Mouse (Mus musculus): ENCODE results near the gene Vwa2.

Vwa2 gene

DNA sequence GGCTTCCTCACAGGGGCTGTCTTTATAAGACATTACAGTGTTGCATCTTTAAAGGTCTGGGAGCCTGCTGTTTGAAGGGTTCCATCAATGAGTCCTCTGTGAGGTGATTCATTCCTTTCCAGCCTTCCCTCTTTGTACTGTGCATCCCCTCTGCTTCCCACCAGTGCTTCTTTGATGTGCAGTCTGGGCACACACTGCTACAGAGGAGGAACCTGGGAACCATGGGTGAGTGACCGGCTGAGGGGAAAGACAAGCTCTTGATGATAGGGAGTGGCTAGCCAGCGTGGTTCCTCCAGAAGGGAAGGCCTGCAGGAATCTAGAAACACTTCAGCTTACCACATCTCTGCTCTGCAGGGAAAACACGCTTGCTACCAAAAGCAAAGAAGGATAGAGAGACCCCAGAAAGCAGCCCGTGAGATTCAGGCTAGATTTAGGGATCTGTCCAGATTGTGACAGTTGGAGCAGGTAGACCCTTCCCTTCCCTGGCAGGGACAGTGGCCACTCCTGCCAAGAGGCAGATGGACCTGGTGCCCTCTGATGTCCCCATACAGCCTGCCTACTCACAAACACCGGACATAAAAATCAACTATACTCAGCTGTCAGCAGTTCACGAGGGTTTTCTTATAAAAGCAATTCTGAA is 74.0 kb downstream of the Vwa2 start:
- DNase-seq (ENCODE audit: inconsistent ontology term), result peak; percentile 67

DNA sequence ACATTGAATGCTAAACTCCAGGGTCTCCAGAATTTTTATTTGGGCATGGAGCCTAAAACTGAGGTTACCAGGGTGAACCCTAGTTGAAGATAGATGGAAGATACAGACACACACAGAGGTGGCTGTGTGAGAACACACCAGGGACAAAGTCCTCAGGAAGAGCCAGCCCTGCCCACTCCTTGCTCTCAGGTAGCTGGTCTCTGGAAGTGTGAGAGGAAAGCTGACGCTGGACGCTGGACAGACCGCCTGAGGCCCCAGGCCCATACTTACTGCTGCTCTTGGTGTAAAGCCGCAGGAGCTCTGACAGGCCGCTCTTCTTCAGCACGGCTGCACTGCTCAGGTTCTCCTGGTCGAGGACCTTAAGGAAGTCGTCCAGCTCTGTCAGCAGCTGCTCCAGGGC is 75.8 kb downstream of the Vwa2 start:
- DNase-seq (ENCODE audit: inconsistent ontology term), result no peak

DNA sequence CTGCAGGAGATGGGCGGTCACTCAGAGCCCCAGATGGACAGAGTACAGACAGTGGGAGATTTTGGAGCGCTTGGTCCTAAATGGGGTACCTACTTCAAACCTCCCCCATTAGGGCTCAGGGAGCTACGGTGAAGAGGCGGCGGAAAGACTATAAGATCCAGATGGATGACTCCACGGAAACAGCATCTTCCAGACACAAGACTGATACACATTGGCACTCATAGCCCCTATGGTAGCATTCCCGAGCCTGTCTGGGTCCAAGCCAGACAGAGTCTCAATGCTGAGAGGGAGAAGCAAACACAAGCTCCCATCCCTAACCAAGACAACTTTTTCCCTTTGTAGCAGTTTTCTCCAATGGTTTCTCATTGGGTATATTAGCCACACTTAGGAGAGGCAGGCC is 76.8 kb downstream of the Vwa2 start:
- DNase-seq (ENCODE audit: inconsistent ontology term), result no peak

GRCm38 (mm10) chr19:56953856-56954255 is 79.8 kb downstream of the Vwa2 start:
- no peak for DNase-seq (ENCODE audit: inconsistent ontology term)

DNA sequence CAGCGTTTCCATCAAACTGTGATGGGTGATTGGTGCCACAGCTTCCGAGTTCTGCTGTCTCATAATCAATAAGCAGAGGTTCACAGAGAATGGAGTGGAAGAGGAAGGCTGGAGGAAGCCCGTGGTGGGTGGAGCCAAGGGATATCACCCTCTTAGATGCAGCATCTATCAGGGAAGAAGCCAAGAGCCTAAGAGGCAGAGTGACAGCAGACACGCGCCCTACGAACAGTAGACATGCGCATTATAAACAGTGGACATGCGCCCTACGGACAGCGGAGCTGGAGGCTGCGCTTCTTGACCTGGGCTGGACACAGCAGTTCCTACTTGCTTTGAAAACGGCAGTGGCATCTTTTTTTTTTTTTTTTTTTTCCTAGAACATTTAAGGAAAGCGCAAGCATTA is 80.8 kb downstream of the Vwa2 start:
- DNase-seq (ENCODE audit: inconsistent ontology term), result no peak

DNA sequence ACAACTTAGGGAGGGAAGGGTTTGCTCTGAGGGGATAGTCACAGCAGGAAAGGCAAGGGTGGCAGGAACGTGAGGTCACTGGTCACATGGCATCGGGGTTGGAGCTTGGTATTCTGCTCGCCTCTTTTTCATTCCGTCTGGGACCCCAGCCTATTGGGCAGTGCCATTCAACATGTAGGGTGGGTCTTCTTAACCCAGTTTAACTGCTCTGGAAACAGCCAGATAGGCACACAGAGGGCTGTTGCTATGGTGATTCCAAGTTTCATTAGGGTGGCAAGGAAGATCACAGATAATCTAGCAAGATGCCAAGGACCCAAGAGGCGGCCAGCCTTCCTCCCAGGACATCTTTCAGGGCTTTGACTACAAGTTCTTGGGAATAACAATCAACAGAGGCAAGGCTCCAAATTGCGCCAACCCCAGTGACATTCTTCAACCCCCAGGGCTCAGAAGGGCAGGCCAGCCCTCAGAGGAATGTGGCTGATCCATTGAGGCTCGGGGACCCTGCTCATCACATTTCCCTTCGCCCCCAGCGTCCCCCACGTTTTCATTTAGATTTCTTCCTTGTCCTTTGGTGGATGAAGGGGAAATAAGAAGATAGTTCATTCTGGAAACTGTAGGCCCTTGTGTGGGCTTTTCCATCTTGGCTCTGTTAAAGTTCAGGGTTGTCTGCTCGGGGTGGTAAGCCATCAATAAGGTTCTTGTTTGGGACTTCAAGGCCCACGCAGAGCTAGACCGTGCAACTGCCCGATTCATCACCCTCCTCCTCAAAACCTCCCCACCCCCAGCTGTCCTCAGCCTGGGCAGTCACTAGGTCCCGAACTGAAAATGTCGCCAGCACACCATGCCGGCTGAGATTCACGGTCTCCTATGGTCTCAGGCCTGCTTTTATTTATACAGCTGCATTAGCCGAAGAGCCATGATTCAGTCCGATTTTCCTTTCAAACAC is 81.8 kb downstream of the Vwa2 start:
- DNase-seq (ENCODE audit: inconsistent ontology term), result no peak

DNA sequence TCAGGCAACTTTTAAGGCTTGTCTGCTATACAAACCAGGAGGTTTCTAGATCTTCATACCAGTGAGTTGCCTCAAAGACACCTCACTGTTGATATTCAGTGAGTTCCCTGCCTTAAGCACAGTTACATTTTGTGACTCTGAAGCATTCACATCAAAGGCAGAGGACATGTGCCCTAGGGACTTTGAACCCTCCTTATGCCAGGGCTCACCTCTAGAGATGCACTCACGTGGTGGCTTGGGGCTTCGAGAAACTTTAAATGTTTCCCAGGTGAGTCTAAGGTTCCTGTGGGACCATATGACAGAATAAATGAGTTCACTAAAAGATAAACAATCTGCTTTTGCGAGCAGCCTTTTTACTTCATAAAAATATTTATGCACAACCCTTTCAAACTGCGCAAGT is 84.0 kb downstream of the Vwa2 start:
- DNase-seq (ENCODE audit: inconsistent ontology term), result no peak

DNA sequence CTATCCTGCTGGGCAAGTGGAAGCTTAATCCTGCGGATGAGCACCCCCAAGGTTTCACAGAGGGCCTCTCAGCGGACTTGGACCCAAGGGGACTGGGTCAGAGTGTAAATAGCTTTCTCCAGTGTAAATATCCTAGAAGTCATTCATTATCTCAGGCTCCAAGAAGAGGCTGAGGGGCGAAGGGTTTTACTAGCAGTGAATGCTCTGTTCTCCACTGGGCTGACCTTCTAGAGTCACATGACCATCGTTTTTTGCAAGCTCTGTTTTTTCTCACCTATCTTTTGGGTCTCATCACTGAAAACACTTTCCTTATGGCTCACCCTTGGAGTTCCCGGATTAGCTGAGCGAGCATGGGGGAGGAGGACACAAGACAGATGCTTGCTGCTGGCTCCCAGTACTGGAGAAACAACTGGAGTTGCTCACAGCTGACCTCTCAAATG is 84.6 kb downstream of the Vwa2 start:
- DNase-seq (ENCODE audit: inconsistent ontology term), result no peak

- DNase-seq (ENCODE audit: inconsistent ontology term), result peak; percentile 45
These were observed 85.0 kb downstream of the Vwa2 start for GRCm38 (mm10) chr19:56959057-56959456.

DNA sequence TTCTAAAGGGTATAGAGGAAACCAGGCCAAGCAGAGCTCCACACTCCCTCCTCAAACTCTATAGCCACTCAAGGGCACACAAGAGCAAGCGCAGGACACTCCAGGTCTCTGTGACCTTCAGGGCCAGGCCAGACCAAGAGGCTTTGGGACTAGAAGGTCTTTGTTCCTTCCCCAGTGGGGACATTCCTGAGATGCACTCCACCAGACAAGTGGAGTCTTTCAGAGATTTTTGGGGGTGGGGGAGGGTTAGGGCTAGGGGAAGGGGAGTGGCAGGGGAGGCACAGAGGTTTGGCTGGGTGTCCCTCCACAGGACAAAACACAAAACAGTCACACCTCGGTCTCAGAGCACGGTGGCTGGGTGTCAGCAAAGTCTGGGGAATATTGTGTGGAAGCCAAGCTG is 85.6 kb downstream of the Vwa2 start:
- DNase-seq (ENCODE audit: inconsistent ontology term), result peak; percentile 73
